Mouse (Mus musculus): Measurements from ENCODE around the gene Pde2a. TPM values are rescaled to one million over a fixed set of nuclear protein-coding genes. Genes with fewer than 3 reads are reported as not detected.
A peak's percentile ranks its signal among the peaks of the same experiment; 100 is the strongest.

The Pde2a gene
- polyA plus RNA-seq, 1 experiment from 2014 or later: 9.2 TPM

GRCm38 (mm10) chr7:101521696-101522095 is 100.2 kb downstream of the Pde2a start:
- H3K4me1 ChIP-seq: no peaks in the 10 kb centered on the region
- no peak overlapping the region for H3K27ac ChIP-seq
- 83% methylated on average over 1 of the region's 1 CpGs for WGBS
- no peak overlapping the region for H3K4me3 ChIP-seq
- DNase-seq (ENCODE audit: low spot score): no peak
- no peaks in the 10 kb centered on the region for H3K9me3 ChIP-seq (replicated peaks)
- H3K36me3 ChIP-seq: no peaks in the 10 kb centered on the region
- H3K27me3 ChIP-seq (ENCODE audit: low read depth, poor library complexity, severe bottlenecking): no peaks in the 10 kb centered on the region

- H3K4me3 ChIP-seq: no peak overlapping the region
- H3K9me3 ChIP-seq (replicated peaks): no peaks in the 10 kb centered on the region
- WGBS: 75% methylated on average over 2 of the region's 2 CpGs
- DNase-seq (ENCODE audit: low spot score): no peak
- no peak overlapping the region for H3K27ac ChIP-seq
- no peaks in the 10 kb centered on the region for H3K4me1 ChIP-seq
- H3K36me3 ChIP-seq: no peaks in the 10 kb centered on the region
- H3K27me3 ChIP-seq (ENCODE audit: low read depth, poor library complexity, severe bottlenecking): no peaks in the 10 kb centered on the region
Observed at GRCm38 (mm10) chr7:101523205-101523604, 101.7 kb downstream of the Pde2a start.

- DNase-seq (ENCODE audit: low spot score): no peak
- Histone ChIP-seq H3K27me3 (ENCODE audit: low read depth, poor library complexity, severe bottlenecking) (no peaks in the 10 kb centered on the region), H3K27ac (no peak overlapping the region), H3K4me3 (no peak overlapping the region), H3K4me1 (no peaks in the 10 kb centered on the region), H3K9me3 (replicated peaks) (no peaks in the 10 kb centered on the region), H3K36me3 (no peaks in the 10 kb centered on the region)
- WGBS: 70% methylated on average over 7 of the region's 7 CpGs
Observed at GRCm38 (mm10) chr7:101526484-101526883, 105.0 kb downstream of the Pde2a start.

GRCm38 (mm10) chr7:101534428-101534827 is 112.9 kb downstream of the Pde2a start:
- Histone ChIP-seq H3K9me3 (replicated peaks) (no peaks in the 10 kb centered on the region), H3K27me3 (ENCODE audit: low read depth, poor library complexity, severe bottlenecking) (no peaks in the 10 kb centered on the region), H3K4me1 (no peaks in the 10 kb centered on the region; the same call in 1 of the 2 replicates), H3K36me3 (no peaks in the 10 kb centered on the region), H3K4me3 (no peak overlapping the region), H3K27ac (no peak overlapping the region)
- WGBS: 32% methylated on average over 5 of the region's 5 CpGs
- DNase-seq (ENCODE audit: low spot score): no peak

GRCm38 (mm10) chr7:101535102-101535501 is 113.6 kb downstream of the Pde2a start:
- Histone ChIP-seq H3K4me1 (no peaks in the 10 kb centered on the region; the same call in 1 of the 2 replicates), H3K27ac (no peak overlapping the region), H3K27me3 (ENCODE audit: low read depth, poor library complexity, severe bottlenecking) (no peaks in the 10 kb centered on the region), H3K9me3 (replicated peaks) (no peaks in the 10 kb centered on the region), H3K4me3 (no peak overlapping the region), H3K36me3 (no peaks in the 10 kb centered on the region)
- 75% methylated on average over 10 of the region's 10 CpGs for WGBS
- no peak for DNase-seq (ENCODE audit: low spot score)

GRCm38 (mm10) chr7:101535517-101535916 is 114.0 kb downstream of the Pde2a start:
- Histone ChIP-seq H3K4me1 (no peaks in the 10 kb centered on the region; the same call in 1 of the 2 replicates), H3K27ac (no peak overlapping the region), H3K36me3 (no peaks in the 10 kb centered on the region), H3K9me3 (replicated peaks) (no peaks in the 10 kb centered on the region), H3K4me3 (no peak overlapping the region), H3K27me3 (ENCODE audit: low read depth, poor library complexity, severe bottlenecking) (no peaks in the 10 kb centered on the region)
- DNase-seq (ENCODE audit: low spot score): no peak
- WGBS: 88% methylated on average over 5 of the region's 5 CpGs

GRCm38 (mm10) chr7:101537541-101537940 is 116.0 kb downstream of the Pde2a start:
- Histone ChIP-seq H3K27me3 (ENCODE audit: low read depth, poor library complexity, severe bottlenecking) (no peaks in the 10 kb centered on the region), H3K9me3 (replicated peaks) (no peaks in the 10 kb centered on the region), H3K27ac (no peak overlapping the region), H3K36me3 (no peaks in the 10 kb centered on the region), H3K4me3 (no peak overlapping the region), H3K4me1 (peaks cover 9% of the 10 kb centered on the region; the same call in 1 of the 2 replicates)
- DNase-seq (ENCODE audit: low spot score): no peak
- 53% methylated on average over 8 of the region's 8 CpGs for WGBS

- no peaks in the 10 kb centered on the region for H3K27me3 ChIP-seq (ENCODE audit: low read depth, poor library complexity, severe bottlenecking)
- H3K4me3 ChIP-seq: no peak overlapping the region
- H3K36me3 ChIP-seq: no peaks in the 10 kb centered on the region
- no peak for DNase-seq (ENCODE audit: low spot score)
- H3K4me1 ChIP-seq: peaks cover 9% of the 10 kb centered on the region; the same call in 1 of the 2 replicates
- H3K27ac ChIP-seq: no peak overlapping the region
- WGBS: 62% methylated on average over 14 of the region's 14 CpGs
- no peaks in the 10 kb centered on the region for H3K9me3 ChIP-seq (replicated peaks)
Observed at GRCm38 (mm10) chr7:101538141-101538933, 116.8 kb downstream of the Pde2a start.

GRCm38 (mm10) chr7:101539774-101540173 is 118.3 kb downstream of the Pde2a start:
- no peak overlapping the region for H3K27ac ChIP-seq
- WGBS: 45% methylated on average over 9 of the region's 9 CpGs
- no peaks in the 10 kb centered on the region for H3K36me3 ChIP-seq
- no peak for DNase-seq (ENCODE audit: low spot score)
- H3K9me3 ChIP-seq (replicated peaks): no peaks in the 10 kb centered on the region
- no peak overlapping the region for H3K4me3 ChIP-seq
- no peaks in the 10 kb centered on the region for H3K27me3 ChIP-seq (ENCODE audit: low read depth, poor library complexity, severe bottlenecking)
- peaks cover 9% of the 10 kb centered on the region; the same call in 1 of the 2 replicates for H3K4me1 ChIP-seq

- Histone ChIP-seq H3K4me1 (peaks cover 9% of the 10 kb centered on the region; the same call in 1 of the 2 replicates), H3K36me3 (no peaks in the 10 kb centered on the region), H3K27me3 (ENCODE audit: low read depth, poor library complexity, severe bottlenecking) (no peaks in the 10 kb centered on the region), H3K27ac (no peak overlapping the region), H3K9me3 (replicated peaks) (no peaks in the 10 kb centered on the region), H3K4me3 (no peak overlapping the region)
- DNase-seq (ENCODE audit: low spot score): no peak
- 68% methylated on average over 5 of the region's 5 CpGs for WGBS
Observed at GRCm38 (mm10) chr7:101540684-101541083, 119.2 kb downstream of the Pde2a start.

- no peak overlapping the region for H3K27ac ChIP-seq
- H3K9me3 ChIP-seq (replicated peaks): no peaks in the 10 kb centered on the region
- no peaks in the 10 kb centered on the region for H3K36me3 ChIP-seq
- H3K4me1 ChIP-seq: peaks cover 9% of the 10 kb centered on the region; the same call in 1 of the 2 replicates
- peak; percentile 74 for DNase-seq (ENCODE audit: low spot score)
- no peaks in the 10 kb centered on the region for H3K27me3 ChIP-seq (ENCODE audit: low read depth, poor library complexity, severe bottlenecking)
- WGBS: 7% methylated on average over 11 of the region's 11 CpGs
- no peak overlapping the region for H3K4me3 ChIP-seq
Observed at GRCm38 (mm10) chr7:101541132-101541531, 119.6 kb downstream of the Pde2a start.

- Histone ChIP-seq H3K36me3 (no peaks in the 10 kb centered on the region), H3K4me3 (no peak overlapping the region), H3K9me3 (replicated peaks) (no peaks in the 10 kb centered on the region), H3K27me3 (ENCODE audit: low read depth, poor library complexity, severe bottlenecking) (no peaks in the 10 kb centered on the region), H3K27ac (no peak overlapping the region), H3K4me1 (peaks cover 9% of the 10 kb centered on the region; the same call in 1 of the 2 replicates)
- no peak for DNase-seq (ENCODE audit: low spot score)
- WGBS: 83% methylated on average over 10 of the region's 10 CpGs
Observed at GRCm38 (mm10) chr7:101541734-101542133, 120.2 kb downstream of the Pde2a start.

- no peaks in the 10 kb centered on the region for H3K27me3 ChIP-seq (ENCODE audit: low read depth, poor library complexity, severe bottlenecking)
- WGBS: 86% methylated on average over 3 of the region's 3 CpGs
- no peak for DNase-seq (ENCODE audit: low spot score)
- no peak overlapping the region for H3K27ac ChIP-seq
- no peak overlapping the region for H3K4me3 ChIP-seq
- H3K4me1 ChIP-seq: no peaks in the 10 kb centered on the region
- no peaks in the 10 kb centered on the region for H3K36me3 ChIP-seq
- no peaks in the 10 kb centered on the region for H3K9me3 ChIP-seq (replicated peaks)
Observed at GRCm38 (mm10) chr7:101547651-101548050, 126.2 kb downstream of the Pde2a start.
